Mouse (Mus musculus) brain, embryonic 18.5 days (tissue): Measurements from ENCODE around the gene Teddm3.
"Not testable (repeated sequence)": the region's sequence is repeated elsewhere in the genome, so short reads cannot be mapped to it uniquely, and the experiment has no call there.

Experiments used
- DNase-seq: peaks from one replicate; pipeline ENCODE4 v3.0.0-alpha.2; 2012; ENCODE audit warnings: low read depth, low spot score

Teddm3 gene

DNA sequence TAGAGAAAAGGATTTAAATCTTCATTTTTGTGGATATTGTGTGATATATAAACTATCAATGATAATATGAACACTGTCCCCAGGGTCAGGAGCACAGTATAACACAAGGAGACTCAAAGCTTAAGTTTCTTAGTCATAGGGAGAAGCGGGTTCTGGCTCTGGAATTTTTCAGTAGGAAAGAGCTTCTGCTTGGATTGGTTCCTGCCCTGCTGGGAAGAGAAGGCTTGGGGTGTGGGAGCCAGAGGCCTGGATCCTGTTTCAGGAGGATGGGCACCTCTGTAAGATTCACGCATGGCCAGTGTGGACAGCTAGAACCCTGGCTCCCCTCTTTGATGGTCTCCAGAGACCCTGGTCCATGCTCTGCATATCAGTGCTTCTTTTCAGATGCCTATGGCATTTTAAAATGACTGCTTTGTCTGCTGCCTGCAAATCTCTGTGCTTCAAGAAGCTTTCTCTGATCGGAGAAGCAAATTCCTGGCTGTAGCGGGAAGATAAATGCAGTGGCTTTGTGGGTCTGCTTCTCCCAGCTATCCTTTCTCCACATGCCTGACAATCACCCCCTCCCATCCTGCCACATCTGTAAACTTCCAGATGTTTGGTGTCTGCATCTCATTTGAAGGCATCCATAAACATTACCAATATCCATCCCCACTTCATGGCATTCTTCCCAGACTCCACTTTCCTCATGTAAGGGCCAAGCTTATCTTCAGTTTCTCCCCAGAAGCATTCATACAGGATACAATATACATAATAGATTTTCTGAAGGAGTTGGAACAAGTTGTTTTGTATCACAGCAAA lies 2.0 kb downstream of the Teddm3 start:
- no peak for DNase-seq

DNA sequence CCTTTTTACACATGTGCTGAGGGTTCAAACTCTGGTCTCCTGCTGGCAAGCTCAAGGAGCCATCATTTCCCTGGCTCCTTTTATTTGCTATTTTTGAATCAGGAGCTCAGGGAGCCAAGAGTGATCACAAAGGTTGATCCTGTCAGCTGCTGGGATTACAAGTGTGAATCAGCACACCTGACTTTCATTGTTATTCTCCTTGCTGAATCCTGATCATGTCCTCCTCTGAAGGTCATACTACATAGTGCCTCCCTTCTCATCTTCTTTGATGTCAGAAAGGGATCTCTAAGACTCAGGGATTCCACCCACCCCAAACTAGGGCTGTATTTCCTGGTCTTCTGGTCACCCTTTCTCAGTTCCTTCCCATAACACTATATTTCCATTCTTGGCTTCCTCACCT lies 3.9 kb downstream of the Teddm3 start:
- DNase-seq, result no peak

DNA sequence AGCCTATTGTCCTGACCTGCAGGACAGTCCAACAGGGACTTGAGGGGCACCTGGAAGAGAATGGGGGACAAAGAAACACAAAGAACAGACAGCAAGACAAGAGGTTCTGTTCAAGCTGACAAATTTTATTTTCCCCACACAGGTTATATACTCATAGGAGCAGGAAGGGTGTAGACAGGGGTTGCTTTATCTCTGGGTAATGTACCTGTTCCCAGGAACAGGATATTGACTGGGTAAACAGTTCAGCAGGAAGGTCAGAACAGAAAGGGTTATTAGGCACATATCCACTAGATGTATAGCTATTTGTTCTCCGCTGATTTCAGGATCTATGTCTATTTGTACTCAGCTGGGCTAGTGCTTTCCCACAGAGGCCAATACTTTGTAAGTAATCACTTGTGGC lies 5.3 kb downstream of the Teddm3 start:
- DNase-seq, result not testable (repeated sequence)

DNA sequence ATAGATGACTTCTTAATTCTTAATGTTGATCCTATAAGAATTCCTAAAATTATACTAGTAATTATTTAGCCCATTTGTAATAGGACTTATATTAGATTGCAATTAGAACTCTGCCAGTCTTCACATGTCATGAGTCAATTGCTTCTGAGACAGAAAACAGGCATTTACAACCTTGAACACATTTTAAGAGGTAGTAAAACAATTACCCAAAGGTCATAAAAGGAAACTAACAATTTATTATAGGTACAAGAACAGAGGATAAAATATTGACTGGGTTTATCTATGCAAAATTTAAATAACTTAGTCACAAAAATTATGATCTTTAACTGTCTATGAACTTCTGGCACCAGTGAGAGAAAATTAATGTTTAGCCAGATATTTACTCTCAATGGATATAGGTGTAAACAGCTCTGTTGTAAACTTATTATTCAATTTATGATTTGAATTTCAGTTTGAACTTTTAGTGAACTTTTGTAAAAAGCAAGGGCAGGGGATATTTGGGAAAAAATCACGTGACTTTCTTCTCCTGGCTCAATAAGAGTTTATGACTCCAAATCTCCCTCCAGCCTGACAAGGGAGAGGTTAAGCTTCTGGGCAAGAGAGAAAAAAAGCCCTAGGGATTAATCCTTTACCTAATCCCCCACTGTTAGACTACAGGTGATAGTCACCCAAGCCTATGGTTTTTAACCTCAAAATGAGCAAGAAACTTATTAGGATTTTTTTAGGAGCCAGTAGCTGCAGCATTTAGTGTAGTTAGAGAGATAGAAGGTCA lies 17.3 kb downstream of the Teddm3 start:
- DNase-seq, result no peak

DNA sequence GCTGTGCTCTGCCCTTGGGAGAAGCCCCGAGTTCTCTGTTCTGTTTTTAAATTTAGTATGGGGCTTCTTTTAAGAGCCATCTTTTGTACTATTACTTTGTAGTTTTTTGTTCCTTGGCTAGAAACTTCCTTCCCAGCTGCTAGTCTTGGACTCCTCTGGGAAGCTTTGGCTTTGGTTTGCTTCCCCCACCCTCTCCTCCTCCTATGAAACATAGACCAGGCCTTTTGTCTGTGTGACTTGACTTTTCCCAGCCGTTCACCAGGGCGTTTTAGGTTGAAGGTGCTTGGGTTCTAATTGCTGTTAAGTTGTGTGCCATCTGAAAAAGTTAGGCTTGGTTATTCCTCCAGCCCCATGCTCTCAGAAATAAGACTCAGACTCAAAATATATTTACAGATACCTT lies 26.1 kb downstream of the Teddm3 start:
- DNase-seq, result not testable (repeated sequence)

DNA sequence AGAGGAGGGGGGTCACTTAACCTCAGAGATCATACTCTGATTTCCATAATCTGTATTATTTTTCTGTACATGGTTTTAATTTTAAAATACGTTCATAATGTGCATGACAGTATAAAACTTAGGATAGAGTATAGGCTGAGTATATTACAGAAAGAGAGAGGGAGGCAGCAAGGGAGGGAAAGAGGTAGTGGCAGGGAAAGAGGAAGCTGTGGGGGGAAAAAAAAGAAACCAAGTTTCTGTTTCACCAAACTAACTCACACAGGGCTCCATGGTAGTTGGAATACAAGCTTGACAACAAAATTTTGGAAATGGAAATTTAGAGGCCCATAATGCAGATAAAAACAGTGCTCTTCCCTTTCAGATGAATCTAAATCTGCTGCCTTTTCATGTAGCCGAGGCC lies 31.0 kb downstream of the Teddm3 start:
- DNase-seq, result not testable (repeated sequence)

DNA sequence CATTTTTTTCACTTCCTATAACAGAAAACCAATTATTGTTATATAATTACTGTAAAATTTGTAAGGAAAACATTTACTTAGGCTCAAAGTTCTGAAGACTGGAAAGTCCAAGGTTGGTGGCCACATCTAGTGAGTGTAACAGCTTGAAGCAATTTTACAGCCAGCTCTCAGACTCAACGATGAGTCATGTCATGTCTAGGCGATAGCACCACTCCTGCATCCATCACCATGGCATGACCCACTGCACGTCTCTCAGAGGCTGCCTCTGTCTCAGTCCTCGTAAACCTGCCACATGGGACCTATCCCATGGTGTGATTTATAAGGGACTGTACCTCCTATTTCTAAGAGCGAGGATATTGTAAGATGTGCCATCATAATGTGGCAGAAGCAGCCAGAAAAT lies 37.7 kb downstream of the Teddm3 start:
- DNase-seq, result no peak

DNA sequence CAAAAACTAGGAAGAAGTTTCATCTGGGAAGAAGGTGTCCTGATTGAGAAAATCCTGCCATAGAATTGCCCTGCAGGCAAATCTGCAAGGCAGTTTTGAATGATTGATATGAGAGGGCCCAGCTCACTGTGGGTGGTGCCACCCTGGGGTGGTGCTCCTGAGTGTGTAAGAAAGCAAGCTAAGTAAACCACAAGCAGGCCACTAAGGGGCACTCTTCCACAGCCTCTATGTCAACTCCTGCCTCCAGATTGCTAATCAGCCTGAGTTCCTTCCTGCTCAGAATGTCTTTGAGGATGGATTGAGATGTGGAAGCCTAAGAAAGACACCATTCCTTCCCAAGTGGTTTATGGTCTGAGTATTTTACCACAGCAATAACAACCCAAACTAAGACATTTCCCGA lies 44.3 kb downstream of the Teddm3 start:
- no peak for DNase-seq
